Mouse (Mus musculus) CH12.LX (cell line): Measurements from ENCODE around the gene Mfsd4b5.

ENCODE experiments used
- CTCF ChIP-seq, 2 experiments: IDR thresholded peaks in 1 of 2; conservative IDR thresholded peaks in 1 of 2; 2 replicates each; pipeline ENCODE4 v1.5.1; 2011 to 2012; ENCODE audit warnings: low read depth in 2 of 2, low read length in 2 of 2, improper control_type of control experiment in 1 of 2, inconsistent platforms in 1 of 2, mild to moderate bottlenecking in 1 of 2, moderate library complexity in 1 of 2
- MAFK ChIP-seq: IDR thresholded peaks from 2 replicates; pipeline ENCODE4 v1.6.1; 2011; ENCODE audit warnings: low read length, improper control_type of control experiment; ENCODE audit not compliant: insufficient replicate concordance
- PAX5 ChIP-seq: IDR thresholded peaks from 2 replicates; pipeline ENCODE4 v1.6.1; 2012; ENCODE audit warnings: low read length, inconsistent platforms, mixed read lengths
- POLR2A ChIP-seq: IDR thresholded peaks from 2 replicates; pipeline ENCODE4 v1.6.1; 2011; ENCODE audit warnings: low read depth, mild to moderate bottlenecking, improper control_type of control experiment, low read length
- SIN3A ChIP-seq: IDR thresholded peaks from 2 replicates; pipeline ENCODE4 v1.6.1; 2012; ENCODE audit warnings: low read length, improper control_type of control experiment, inconsistent platforms

- TF ChIP-seq MAFK: no peak
- TF ChIP-seq SIN3A: no peak
- no peak for TF ChIP-seq CTCF (conservative IDR thresholded peaks at IDR 0.05 in 1 of 2, IDR thresholded peaks at IDR 0.05 in 1 of 2; ENCODE audit: low read depth in 2 of 2, low read length in 2 of 2)
- TF ChIP-seq PAX5: no peak
- TF ChIP-seq POLR2A: no peak
Observed at GRCm38 (mm10) chr10:39961906-39962305, 24.5 kb downstream of the Mfsd4b5 start.
